Mouse (Mus musculus): Measurements from ENCODE around the gene Il20ra.

- no peak for TF ChIP-seq POLR2A (IDR thresholded peaks at IDR 0.05; ENCODE audit: low read depth, low read length)
- TF ChIP-seq CTCF (IDR thresholded peaks at IDR 0.05; ENCODE audit: extremely low read depth, insufficient read length, insufficient replicate concordance, low read depth, low read length) = no peak
These were observed 9.9 kb downstream of the Il20ra start for GRCm38 (mm10) chr10:19722320-19722719.
